Mouse (Mus musculus) T-helper 17 cell (primary cell): Measurements from ENCODE around the gene Gm43064.

Experiments used
- in situ Hi-C, 2 experiments: fragments of 300-600 bp; cut with MboI, MseI; formaldehyde crosslinking; loops; 1 replicate in 1 of 2; 2 replicates in 1 of 2; pipeline ENCODE4 v1.15.1; 2025; ENCODE audit warnings: high pct_unique_total_duplicates in 2 of 2

Gm43064 gene

DNA sequence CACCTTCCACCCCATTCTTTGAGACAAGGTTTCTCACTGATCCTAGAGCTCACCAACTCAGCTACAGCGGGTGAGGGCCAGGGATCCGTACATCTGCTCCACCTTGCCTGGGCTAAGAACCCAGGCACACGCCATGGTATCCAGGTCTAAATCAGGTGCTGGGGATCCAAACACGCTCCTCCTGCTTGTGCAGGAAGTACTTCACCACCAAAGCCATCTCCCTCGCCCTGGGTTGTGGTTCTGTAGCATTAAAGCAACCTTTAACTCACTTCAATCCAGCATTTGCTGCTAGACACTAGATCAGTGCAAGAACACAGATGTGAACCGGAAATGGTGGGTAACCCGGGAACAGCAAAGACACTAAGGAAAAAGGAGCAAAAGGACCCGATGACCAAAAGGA is 42.5 kb downstream of the Gm43064 start:
- in situ Hi-C loops = loop anchor here (5.0 kb wide), 1 partner anchor 35 kb away; no protein-coding TSS in a partner anchor

DNA sequence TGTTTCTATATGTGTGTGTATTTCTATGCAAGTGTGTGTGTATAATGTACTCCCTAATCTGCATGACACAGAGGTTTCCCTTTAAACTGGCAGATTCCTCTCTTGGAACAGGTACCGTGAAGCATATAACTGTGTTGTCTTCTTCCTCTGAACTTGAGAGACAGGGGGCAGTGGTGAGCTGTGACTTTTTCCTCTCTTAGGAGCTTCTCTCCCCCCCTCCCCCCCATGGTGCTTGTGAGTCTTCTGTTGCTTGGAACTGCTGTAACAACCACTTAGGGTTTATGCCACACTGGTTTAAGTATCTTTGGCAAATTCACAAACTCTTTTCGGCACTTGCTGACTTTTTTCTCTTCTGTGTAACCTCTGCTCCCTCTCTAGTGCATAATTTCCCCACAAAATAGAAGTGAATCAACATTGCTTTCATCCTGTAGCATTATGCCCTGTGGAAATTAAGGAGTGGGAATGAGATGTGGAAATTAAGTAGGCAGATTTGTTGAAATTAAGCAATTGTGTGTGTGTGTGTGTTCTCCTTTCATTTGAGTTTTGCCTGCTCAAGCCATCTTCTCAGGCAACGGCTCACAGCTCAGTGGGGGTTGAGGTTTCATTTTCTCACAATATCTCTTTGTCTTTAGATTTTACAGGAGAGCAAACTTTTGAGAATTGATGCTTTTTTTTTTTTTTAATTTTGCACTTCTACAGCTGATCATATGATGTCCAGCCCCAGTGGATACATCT is 43.4 kb downstream of the Gm43064 start:
- in situ Hi-C loops = loop anchor here (5.0 kb wide), 1 partner anchor 35 kb away; no protein-coding TSS in a partner anchor

DNA sequence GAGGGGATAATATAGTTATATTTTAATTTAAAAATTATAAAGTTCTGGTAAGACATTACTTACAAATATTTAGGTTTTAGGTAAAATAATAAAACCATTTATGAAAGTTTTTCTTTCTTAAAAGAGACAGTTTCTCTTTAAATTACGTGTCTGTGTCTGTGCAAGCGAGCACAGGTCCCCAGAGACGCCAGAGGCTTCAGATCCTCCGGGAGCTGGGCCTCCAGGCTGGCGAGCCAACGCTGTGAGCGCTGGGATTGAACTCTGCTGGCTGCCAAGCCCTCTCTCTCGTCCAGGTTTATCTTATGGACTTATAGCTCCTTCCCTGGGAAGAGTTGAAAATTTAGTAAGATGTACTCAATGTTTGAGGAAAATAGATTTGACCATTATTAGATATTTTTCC is 44.4 kb downstream of the Gm43064 start:
- in situ Hi-C loops = loop anchor here (5.0 kb wide), 1 partner anchor 33 kb away; no protein-coding TSS in a partner anchor

DNA sequence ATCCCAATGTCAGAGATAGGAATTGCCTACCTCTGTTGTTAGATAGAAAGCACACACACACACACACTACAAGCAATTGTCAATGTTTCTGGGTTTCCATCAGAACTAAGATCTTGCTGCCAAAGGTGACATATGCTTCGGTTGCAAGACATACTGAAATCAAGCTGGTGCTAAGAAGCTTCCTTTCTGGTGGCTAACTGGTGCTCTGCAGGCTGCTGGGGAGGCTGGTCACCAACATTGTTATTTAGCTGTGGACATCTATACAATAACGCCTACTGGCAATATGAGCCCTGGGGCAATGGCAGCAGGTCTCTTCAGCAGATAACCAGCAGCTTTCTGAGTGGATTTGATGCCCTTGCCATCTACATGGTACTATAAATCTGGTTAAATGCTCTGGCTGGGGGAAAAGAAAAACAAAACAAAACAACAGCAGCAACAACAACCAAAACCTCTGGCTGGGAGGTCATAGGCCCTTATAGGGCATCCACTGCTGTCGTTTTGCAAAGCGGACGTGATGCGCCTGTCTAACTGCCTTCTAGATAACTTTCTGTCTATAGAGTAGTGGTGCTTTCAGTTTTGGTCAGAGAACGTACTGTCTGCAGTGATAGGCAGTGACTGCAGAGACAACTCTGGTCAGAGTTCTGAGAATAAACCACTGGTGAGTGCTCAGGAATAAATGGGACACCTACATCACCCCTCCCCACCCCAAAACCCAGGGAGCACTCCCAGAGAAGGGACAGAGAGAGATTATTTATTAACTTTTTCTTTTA is 47.8 kb downstream of the Gm43064 start:
- in situ Hi-C loops = loop anchor here in 1 of 2 experiments (5.0 kb wide), 1 partner anchor 65 kb away; the partner anchor contains the start of gene Hipk1

DNA sequence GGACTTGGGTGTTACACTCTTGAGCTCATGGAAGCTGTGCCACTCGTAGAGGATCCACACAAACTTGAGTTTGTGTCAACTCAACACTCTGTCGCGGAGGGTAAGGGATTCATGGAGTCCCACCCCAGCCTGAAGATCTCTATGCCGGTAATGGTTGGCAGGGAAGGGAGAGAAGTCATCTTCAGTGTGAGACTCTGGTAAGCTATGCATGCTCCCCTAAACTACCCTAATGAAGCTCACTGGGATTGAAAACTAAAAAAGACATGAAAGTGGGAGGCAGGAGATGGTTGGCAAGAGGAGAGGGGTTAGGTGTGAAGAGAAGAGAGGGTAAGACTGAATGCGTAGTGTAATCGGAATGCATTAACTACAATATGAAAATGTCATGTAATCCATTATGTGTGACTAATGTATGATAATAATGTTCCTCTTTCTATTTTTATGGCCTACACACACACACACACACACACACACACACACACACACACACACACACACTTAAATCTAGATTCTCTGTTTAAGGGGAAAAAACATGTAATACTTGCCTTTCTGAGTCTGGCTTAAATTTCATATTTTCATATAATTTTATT is 48.7 kb downstream of the Gm43064 start:
- in situ Hi-C loops = loop anchor here in 1 of 2 experiments (5.0 kb wide), 1 partner anchor 66 kb away; the partner anchor contains the start of gene Hipk1

DNA sequence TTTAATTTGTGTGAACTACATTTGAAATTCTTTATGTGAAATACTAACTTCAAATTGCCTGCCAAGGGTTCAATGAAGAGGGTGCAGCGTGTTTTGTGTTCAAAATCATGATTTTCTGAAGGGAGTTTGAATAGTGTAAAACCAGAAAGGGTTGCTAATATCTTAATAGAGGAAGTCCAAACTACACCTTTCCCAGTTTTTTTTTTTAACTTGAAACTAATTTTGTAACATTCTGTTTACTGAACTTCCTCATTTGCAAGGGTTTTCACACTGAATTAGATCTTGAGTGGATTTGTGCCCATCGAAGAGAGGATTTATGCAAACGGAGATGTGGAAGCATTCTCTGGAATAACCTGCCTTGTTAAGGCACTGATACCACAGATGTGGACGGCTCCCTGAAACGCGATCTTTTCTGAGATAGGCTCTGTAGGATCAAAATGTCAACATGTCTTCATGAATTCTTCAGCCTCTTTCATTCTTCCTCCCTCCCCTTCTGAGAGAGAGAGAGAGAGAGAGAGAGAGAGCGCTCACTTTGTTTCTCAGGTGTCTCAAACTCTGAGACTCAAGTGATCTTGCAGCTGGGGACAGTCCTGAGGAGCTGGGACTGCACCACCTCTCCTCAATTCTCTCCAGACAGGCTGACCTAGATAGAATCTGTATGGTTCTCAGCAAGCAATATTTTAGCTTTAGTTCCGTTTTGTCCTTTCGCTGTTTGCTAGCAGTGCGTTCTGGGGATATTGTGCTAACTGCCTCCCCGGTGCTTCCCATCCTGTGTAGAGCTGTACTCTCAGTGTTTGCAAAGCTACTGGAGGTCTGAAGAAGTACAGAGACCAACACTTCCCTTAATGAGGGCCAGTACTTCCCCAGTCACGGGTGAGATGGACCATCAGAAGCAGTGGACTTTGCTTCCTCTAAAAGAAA is 49.8 kb downstream of the Gm43064 start, which contains the start of gene Ptpn22:
Gene Ptpn22 (plus strand): TSS at position 915 of the 921 bp plus-strand sequence.
- in situ Hi-C loops = loop anchor here in 1 of 2 experiments (5.0 kb wide), 1 partner anchor 67 kb away; the partner anchor contains the start of gene Hipk1

DNA sequence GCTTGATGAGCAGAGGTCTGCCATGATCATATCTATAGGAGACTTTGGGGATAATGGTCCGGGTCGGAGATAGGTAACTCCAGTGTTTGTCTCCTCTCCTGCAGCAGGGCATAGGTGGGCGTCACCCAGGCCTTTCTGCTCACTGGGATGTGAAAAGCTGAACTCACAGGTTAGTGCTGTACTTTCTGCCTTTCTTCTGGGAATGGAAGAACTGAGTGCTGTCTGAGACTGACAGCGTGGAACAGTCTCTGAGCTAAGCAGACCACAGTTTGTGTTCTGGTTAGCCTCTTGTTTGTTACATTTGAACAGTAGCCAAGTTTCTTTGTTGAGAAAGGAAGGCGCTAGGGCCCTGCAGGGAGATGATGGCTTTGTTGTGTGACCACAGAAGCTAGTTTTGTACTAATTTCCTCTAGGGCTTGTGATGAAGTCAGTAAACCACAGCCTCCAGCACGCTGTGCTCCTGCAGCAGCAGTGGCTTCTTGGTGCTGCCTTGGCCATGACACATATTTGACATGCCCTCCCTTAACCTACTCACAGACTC is 50.5 kb downstream of the Gm43064 start:
- in situ Hi-C loops = loop anchor here in 1 of 2 experiments (5.0 kb wide), 1 partner anchor 68 kb away; the partner anchor contains the start of gene Hipk1

DNA sequence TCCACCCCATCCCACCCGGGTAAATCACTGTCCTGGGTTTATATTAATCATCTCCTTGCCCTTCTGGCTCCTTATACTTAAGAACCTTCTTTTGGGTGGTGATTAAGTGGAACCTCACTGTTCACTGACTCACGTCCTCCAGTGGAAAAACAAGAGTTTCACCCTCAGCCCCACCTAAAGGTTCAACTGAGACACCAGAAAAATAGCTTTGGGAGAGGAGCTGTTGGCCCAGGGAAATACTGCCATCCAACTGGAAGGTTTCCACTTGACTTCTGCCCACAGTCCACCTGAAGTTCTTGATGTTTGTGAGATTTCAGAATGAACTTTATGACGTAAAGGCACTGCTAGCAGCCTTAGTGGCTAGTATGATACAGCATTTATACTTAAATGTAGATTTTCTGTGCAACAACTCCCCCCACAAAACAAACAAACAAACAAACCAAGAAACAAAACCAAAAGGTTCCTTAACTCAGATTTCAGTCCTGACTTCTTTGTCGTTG is 53.4 kb downstream of the Gm43064 start:
- in situ Hi-C loops = no loop called here

DNA sequence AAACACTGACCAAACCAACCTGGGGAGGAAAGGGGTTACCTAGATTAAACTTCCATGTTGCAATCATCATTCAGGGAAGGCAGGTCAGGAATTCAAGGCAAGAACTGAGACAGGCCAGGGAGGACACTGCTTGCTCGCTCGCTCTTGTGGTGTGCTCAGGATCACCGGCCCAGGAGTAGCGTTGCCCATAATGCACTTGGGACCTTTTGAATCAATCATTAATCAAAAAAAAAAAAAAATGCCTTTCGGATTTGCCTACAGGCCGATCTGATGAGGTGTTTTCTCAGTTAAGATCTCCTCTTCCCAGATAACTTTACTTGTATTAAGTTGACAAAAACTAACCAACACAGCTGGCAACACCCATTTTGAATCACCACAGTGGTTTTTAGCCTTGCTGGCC is 54.8 kb downstream of the Gm43064 start:
- in situ Hi-C loops = no loop called here

DNA sequence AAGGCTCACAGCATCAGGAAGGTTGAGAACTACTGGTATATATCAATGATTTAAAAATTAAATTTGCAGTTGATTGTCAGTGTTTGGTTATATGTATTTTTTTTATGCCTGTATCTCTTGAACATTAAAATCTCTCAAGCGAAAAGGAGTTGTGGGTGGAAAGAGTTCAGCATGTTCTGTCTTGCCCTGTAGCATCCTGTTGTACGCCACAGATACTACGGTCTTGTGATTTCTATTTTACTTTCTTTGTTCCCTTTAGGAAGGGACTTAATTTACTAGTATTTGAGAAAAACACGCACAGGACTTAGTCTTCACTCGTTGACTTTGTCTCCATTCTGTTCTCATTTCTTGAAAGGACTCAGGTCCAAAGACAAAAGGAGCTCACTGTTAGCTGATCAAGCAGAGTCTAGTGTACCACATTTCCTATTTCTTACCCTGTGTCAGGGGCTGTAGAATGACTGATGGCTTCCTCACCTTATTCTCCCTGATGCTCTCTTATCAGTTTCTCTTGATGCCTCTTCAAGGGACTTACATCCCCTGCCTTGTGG is 58.1 kb downstream of the Gm43064 start:
- in situ Hi-C loops = no loop called here

DNA sequence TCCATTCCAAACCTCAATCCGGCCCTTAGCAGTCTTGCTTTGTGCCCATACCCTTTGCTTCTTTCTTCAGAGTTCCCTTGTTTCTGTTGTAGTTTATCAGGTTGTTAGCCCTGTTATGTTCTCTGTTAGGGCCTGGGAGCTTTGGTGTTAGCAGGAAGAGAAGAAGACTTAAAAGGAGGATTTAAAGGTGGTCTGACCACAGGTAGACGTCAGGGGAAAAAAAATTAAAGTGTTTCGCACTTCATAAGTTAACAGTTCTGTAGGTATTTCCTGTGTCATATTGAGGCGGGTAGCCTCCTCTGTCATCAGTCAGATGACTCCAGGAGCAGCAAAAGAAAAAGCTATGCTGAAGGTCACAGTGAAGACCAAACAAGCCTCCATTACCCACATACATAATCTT is 58.6 kb downstream of the Gm43064 start:
- in situ Hi-C loops = no loop called here

DNA sequence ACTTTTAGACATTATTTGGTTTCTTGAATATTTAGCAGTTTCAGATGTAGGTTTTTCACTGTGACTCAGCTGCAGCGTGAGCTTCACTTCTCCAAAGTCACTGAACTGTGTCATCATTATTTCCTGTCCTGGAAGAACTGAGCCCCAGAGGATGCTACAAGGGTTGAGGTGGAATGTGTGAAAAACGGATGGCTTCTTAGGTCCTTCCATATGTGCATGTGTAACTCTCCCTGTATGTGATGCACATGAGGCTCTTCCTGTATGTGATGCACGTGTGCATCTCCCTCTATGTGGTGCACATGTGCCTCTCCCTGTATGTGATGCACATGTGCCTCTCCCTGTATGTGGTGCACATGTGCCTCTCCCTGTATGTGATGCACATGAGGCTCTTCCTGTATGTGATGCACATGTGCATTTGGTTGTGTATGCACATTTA is 63.3 kb downstream of the Gm43064 start:
- in situ Hi-C loops = loop anchor here (5.0 kb wide), 2 partner anchors 60 to 80 kb away; partner anchors contain the start of gene Hipk1 (in 1 of the 2)

DNA sequence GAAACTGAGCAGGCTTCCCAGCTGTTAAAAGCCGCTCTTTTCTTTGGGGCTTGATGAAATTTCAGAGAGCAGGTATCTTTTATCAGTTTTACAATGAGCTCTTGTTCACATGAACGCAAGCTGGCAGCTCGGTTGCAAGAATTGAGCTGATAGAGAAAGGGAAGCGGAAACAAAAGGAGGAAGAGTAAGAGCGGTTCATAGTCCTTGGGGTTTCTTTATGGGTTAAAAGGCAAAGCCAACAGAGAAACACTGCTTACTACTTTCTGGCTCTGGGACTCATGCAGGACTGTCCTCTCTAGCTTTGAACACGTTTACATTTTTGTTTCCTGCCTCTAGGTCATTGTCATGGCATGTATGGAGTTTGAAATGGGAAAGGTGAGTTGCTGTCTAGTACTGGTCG is 65.0 kb downstream of the Gm43064 start:
- in situ Hi-C loops = loop anchor here (5.0 kb wide), 2 partner anchors 62 to 82 kb away; partner anchors contain the start of gene Hipk1 (in 1 of the 2)

DNA sequence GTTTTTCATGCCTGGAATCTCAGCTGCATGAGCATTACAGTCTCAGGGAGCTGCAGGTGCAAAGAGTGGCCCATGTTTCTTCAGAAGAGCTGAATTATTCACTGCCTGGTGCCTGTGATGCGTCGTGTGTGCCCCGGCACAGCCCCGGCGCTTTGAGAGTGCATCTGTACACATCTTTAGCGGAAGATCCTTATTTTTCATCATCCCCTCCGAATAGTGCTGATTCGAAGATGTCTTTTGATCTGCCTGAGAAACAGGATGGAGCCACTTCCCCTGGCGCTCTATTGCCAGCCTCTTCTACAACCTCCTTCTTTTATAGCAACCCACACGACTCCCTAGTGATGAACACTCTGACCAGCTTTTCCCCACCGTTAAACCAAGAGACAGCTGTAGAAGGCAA is 76.6 kb downstream of the Gm43064 start:
- in situ Hi-C loops = loop anchor here (5.0 kb wide), 1 partner anchor 34 kb away; no protein-coding TSS in a partner anchor

DNA sequence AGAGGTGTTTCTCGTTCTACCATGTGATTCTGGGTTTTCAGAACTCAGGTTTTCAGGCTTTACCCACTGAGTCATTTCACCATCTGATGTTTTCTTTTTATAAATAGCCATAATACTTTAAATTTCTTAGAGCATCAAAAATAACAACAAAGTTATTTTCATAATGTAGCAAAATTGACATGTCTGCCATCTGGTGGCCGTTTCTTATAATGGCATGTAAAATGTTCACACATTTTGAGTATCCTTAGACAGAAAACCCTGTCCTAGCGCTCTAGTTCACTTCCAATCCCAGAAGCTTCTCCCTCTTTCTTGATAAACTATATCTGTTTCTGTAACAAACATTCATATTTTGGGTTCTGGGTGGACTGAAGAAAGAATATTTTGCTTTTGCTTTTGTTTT is 78.2 kb downstream of the Gm43064 start:
- in situ Hi-C loops = loop anchor here (5.0 kb wide), 1 partner anchor 35 kb away; no protein-coding TSS in a partner anchor
